ENCODE assay signal across 9 mouse cellular contexts in the genomic region with DNA sequence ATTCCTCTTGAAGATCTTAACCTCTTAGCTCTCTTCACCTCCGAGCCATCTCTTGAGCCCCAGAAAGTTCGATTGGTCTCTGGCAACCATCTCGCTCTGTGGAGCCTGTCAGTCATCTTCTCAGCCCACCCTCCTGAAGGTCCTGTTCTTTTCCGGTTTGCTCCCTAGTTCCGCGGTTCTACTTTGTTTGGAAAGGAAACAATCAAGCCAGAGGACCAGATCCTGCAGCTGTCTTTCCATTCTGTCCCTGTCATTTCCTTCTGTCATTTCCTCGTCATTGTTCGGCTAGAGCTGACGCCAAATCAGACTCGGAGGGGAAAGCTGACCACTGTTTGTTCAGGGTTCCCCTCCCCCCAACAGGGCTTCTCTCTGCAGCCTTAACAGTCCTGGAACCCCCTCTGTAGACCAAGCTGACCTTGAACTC. TPM values are rescaled to one million over a fixed set of nuclear protein-coding genes. Genes with fewer than 3 reads are reported as not detected.
DNase-seq lines count a peak whose midpoint lies in the region; ATAC-seq and TF ChIP-seq lines count a peak whose summit lies in the region.
"Had no signal": no experiment of that assay in that cellular context is flagged by ENCODE, and none has a peak within 500 bp of the region (broad histone marks: within the 10 kb centered on the region; RNA-seq: fewer than 3 reads in every experiment).

No protein-coding gene starts in this region.

- no peaks in the 10 kb centered on the region for H3K36me3 ChIP-seq in hindbrain, embryonic 11.5 days (ENCODE audit: control insufficient read depth, insufficient read depth, low read length)
- no peaks in the 10 kb centered on the region for H3K36me3 ChIP-seq in hindbrain, postnatal 0 days (ENCODE audit: insufficient read depth, low read length)
- no peaks in the 10 kb centered on the region for H3K36me3 ChIP-seq in embryonic facial prominence, embryonic 13.5 days
- H3K36me3 ChIP-seq in hindbrain, embryonic 13.5 days: no peaks in the 10 kb centered on the region
- no peaks in the 10 kb centered on the region for H3K36me3 ChIP-seq in liver, embryonic 16.5 days (ENCODE audit: control insufficient read depth, insufficient read depth)
- no peaks in the 10 kb centered on the region for H3K36me3 ChIP-seq in stomach, postnatal 0 days (ENCODE audit: control insufficient read depth, insufficient read depth, low read length)
- H3K36me3 ChIP-seq: limb, embryonic 13.5 days had no signal

- no peak overlapping the region for H3K4me3 ChIP-seq in hindbrain, embryonic 11.5 days (ENCODE audit: low read depth, low read length)
- no peak overlapping the region for H3K4me3 ChIP-seq in hindbrain, postnatal 0 days (ENCODE audit: low read length)
- no peak overlapping the region; the same call in 1 of the 2 replicates for H3K4me3 ChIP-seq in embryonic facial prominence, embryonic 13.5 days
- no peak overlapping the region for H3K4me3 ChIP-seq in hindbrain, embryonic 13.5 days
- peak overlapping the region; percentile 48 for H3K4me3 ChIP-seq in liver, embryonic 16.5 days (ENCODE audit: low read depth, low read length)
- H3K4me3 ChIP-seq in stomach, postnatal 0 days (ENCODE audit: low read depth, low read length): no peak overlapping the region
- H3K4me3 ChIP-seq: limb, embryonic 13.5 days had no signal

- H3K9ac ChIP-seq in hindbrain, embryonic 11.5 days (ENCODE audit: low read depth, low read length): no peak overlapping the region
- no peak overlapping the region for H3K9ac ChIP-seq in hindbrain, postnatal 0 days (replicated peaks; ENCODE audit: low read length)
- 0 out of 2 replicates have a peak overlapping the region, but pooled peaks have one; percentile 11 for H3K9ac ChIP-seq in embryonic facial prominence, embryonic 13.5 days
- H3K9ac ChIP-seq in hindbrain, embryonic 13.5 days: no peak overlapping the region
- peak overlapping the region; percentile 67 for H3K9ac ChIP-seq in liver, embryonic 16.5 days (ENCODE audit: low read depth, low read length)
- H3K9ac ChIP-seq in stomach, postnatal 0 days (ENCODE audit: low read length): no peak overlapping the region
- H3K9ac ChIP-seq: limb, embryonic 13.5 days had no signal

- no peak overlapping the region for H3K4me2 ChIP-seq in hindbrain, embryonic 11.5 days (replicated peaks; ENCODE audit: low read depth, low read length)
- H3K4me2 ChIP-seq in hindbrain, postnatal 0 days (ENCODE audit: low read depth, low read length): no peak overlapping the region
- H3K4me2 ChIP-seq in embryonic facial prominence, embryonic 13.5 days: no peak overlapping the region
- H3K4me2 ChIP-seq in hindbrain, embryonic 13.5 days: peak overlapping the region; percentile 15; the same call in 1 of the 2 replicates
- H3K4me2 ChIP-seq in liver, embryonic 16.5 days (ENCODE audit: low read depth, low read length): peak overlapping the region; percentile 67
- peak overlapping the region; percentile 37 for H3K4me2 ChIP-seq in stomach, postnatal 0 days (replicated peaks; ENCODE audit: low read depth)
- H3K4me2 ChIP-seq: limb, embryonic 13.5 days had no signal

- no peak for ATAC-seq in hindbrain, embryonic 11.5 days (ENCODE audit: low FRiP score)
- no peak for ATAC-seq in hindbrain, postnatal 0 days
- no peak for ATAC-seq in embryonic facial prominence, embryonic 13.5 days (ENCODE audit: insufficient number of reproducible peaks, insufficient read depth, low FRiP score, low TSS enrichment, low read depth)
- no peak for ATAC-seq in hindbrain, embryonic 13.5 days (ENCODE audit: low FRiP score)
- no peak for ATAC-seq in liver, embryonic 16.5 days (ENCODE audit: low read depth)
- peak; percentile 25; the same call in 1 of the 2 replicates for ATAC-seq in stomach, postnatal 0 days (ENCODE audit: low FRiP score, low TSS enrichment)
- ATAC-seq in monocyte, adult 5-6 weeks (replicated peaks; ENCODE audit: insufficient number of reproducible peaks, low FRiP score, low TSS enrichment, poor library complexity, severe bottlenecking): no peak

- no peaks in the 10 kb centered on the region for H3K9me3 ChIP-seq in hindbrain, embryonic 11.5 days (ENCODE audit: control insufficient read depth, low read length)
- H3K9me3 ChIP-seq in hindbrain, postnatal 0 days (ENCODE audit: low read length): no peaks in the 10 kb centered on the region
- H3K9me3 ChIP-seq in embryonic facial prominence, embryonic 13.5 days: no peaks in the 10 kb centered on the region
- no peaks in the 10 kb centered on the region for H3K9me3 ChIP-seq in hindbrain, embryonic 13.5 days
- H3K9me3 ChIP-seq in liver, embryonic 16.5 days (replicated peaks; ENCODE audit: control insufficient read depth, low read length): no peaks in the 10 kb centered on the region
- no peaks in the 10 kb centered on the region for H3K9me3 ChIP-seq in stomach, postnatal 0 days (ENCODE audit: control insufficient read depth, low read length)
- H3K9me3 ChIP-seq: limb, embryonic 13.5 days had no signal

- TF ChIP-seq EP300 in stomach, postnatal 0 days (optimal IDR thresholded peaks at IDR 0.05): no peak

- no peaks in the 10 kb centered on the region for H3K4me1 ChIP-seq in hindbrain, embryonic 11.5 days (replicated peaks; ENCODE audit: control insufficient read depth, insufficient read depth, low read length)
- H3K4me1 ChIP-seq in hindbrain, postnatal 0 days (ENCODE audit: insufficient read depth, low read length): no peaks in the 10 kb centered on the region
- H3K4me1 ChIP-seq in embryonic facial prominence, embryonic 13.5 days: no peaks in the 10 kb centered on the region
- H3K4me1 ChIP-seq in hindbrain, embryonic 13.5 days (replicated peaks): no peaks in the 10 kb centered on the region
- H3K4me1 ChIP-seq in liver, embryonic 16.5 days (ENCODE audit: control insufficient read depth, low read depth, low read length): peaks cover 47% of the 10 kb centered on the region
- no peaks in the 10 kb centered on the region for H3K4me1 ChIP-seq in stomach, postnatal 0 days (replicated peaks; ENCODE audit: control insufficient read depth, insufficient read depth)
- H3K4me1 ChIP-seq: limb, embryonic 13.5 days had no signal

- no peaks in the 10 kb centered on the region for H3K27me3 ChIP-seq in hindbrain, embryonic 11.5 days (ENCODE audit: control insufficient read depth, insufficient read depth, low read length)
- no peaks in the 10 kb centered on the region for H3K27me3 ChIP-seq in hindbrain, postnatal 0 days (ENCODE audit: insufficient read depth, low read length)
- H3K27me3 ChIP-seq in embryonic facial prominence, embryonic 13.5 days: no peaks in the 10 kb centered on the region
- no peaks in the 10 kb centered on the region for H3K27me3 ChIP-seq in hindbrain, embryonic 13.5 days
- no peaks in the 10 kb centered on the region for H3K27me3 ChIP-seq in liver, embryonic 16.5 days (ENCODE audit: control insufficient read depth, insufficient read depth, low read depth, low read length)
- no peaks in the 10 kb centered on the region for H3K27me3 ChIP-seq in stomach, postnatal 0 days (ENCODE audit: control insufficient read depth, insufficient read depth, low read length)
- H3K27me3 ChIP-seq: limb, embryonic 13.5 days had no signal

- 57% methylated on average over 10 of the region's 10 CpGs for WGBS in hindbrain, embryonic 11.5 days
- WGBS in hindbrain, postnatal 0 days: 61% methylated on average over 10 of the region's 10 CpGs
- 55% methylated on average over 10 of the region's 10 CpGs for WGBS in embryonic facial prominence, embryonic 13.5 days
- 54% methylated on average over 10 of the region's 10 CpGs for WGBS in hindbrain, embryonic 13.5 days
- WGBS in liver, embryonic 16.5 days (ENCODE audit: insufficient replicate concordance): 3% methylated on average over 10 of the region's 10 CpGs
- 38% methylated on average over 10 of the region's 10 CpGs for WGBS in stomach, postnatal 0 days

- DNase-seq in hindbrain, embryonic 11.5 days (ENCODE audit: low spot score): peak; percentile 21
- DNase-seq in hindbrain, postnatal 0 days (ENCODE audit: low spot score): no peak
- no peak for DNase-seq in stomach, postnatal 0 days (ENCODE audit: low spot score)
- DNase-seq in testis, postnatal 14 days (ENCODE audit: low spot score): no peak

- no peak overlapping the region for H3K27ac ChIP-seq in hindbrain, embryonic 11.5 days (ENCODE audit: low read depth, low read length)
- H3K27ac ChIP-seq in hindbrain, postnatal 0 days: no peak overlapping the region
- H3K27ac ChIP-seq in embryonic facial prominence, embryonic 13.5 days: 0 out of 2 replicates have a peak overlapping the region, but pooled peaks have one; percentile 22
- peak overlapping the region; percentile 35; the same call in 1 of the 2 replicates for H3K27ac ChIP-seq in hindbrain, embryonic 13.5 days
- H3K27ac ChIP-seq in liver, embryonic 16.5 days (ENCODE audit: low read length): peak overlapping the region; percentile 89
- H3K27ac ChIP-seq in stomach, postnatal 0 days (replicated peaks): peak overlapping the region; percentile 67
- H3K27ac ChIP-seq: limb, embryonic 13.5 days had no signal

- TF ChIP-seq CTCF in hindbrain, postnatal 0 days (IDR thresholded peaks at IDR 0.05; ENCODE audit: low read depth): no peak
- no peak for TF ChIP-seq CTCF in stomach, postnatal 0 days (IDR thresholded peaks at IDR 0.05; ENCODE audit: low read depth)

RNA-seq across cellular contexts. Expression of gene Prdm10, which starts 27.0 kb away (rescaled TPM):
- 6.9 and 7.5 TPM in 2 replicates for polyA plus RNA-seq in hindbrain, embryonic 11.5 days (2014; fragmentation: Nextera tagmentation; extraction: Ambion mirVana)
- total RNA-seq in hindbrain, postnatal 0 days (2014; rRNA removed): 12.8 and 13.9 TPM in 2 replicates
- 4.2 and 4.8 TPM in 2 replicates for polyA plus RNA-seq in hindbrain, postnatal 0 days (2015; fragmentation: Nextera tagmentation; extraction: Ambion mirVana)
- 5.5 and 6.5 TPM in 2 replicates for polyA plus RNA-seq in embryonic facial prominence, embryonic 13.5 days (2015; fragmentation: Nextera tagmentation; extraction: Ambion mirVana)
- 7.9 and 8.6 TPM in 2 replicates for polyA plus RNA-seq in hindbrain, embryonic 13.5 days (2015; fragmentation: Nextera tagmentation; extraction: Ambion mirVana)
- polyA plus RNA-seq in liver, embryonic 16.5 days (2015; fragmentation: Nextera tagmentation; extraction: Ambion mirVana): 2.9 and 3.1 TPM in 2 replicates
- polyA plus RNA-seq in stomach, postnatal 0 days (2015; fragmentation: Nextera tagmentation; extraction: Ambion mirVana): 1.1 and 1.2 TPM in 2 replicates
- 7.1 to 16.9 TPM (median 9.6 TPM) in 3 replicates for total RNA-seq in monocyte, adult 5-6 weeks (2017)

RNA-seq across cellular contexts. Expression of gene Aplp2, which starts 41.7 kb away (rescaled TPM):
- polyA plus RNA-seq in hindbrain, embryonic 11.5 days (2014; fragmentation: Nextera tagmentation; extraction: Ambion mirVana): 240 and 278 TPM in 2 replicates
- 444 and 454 TPM in 2 replicates for total RNA-seq in hindbrain, postnatal 0 days (2014; rRNA removed)
- 466 and 472 TPM in 2 replicates for polyA plus RNA-seq in hindbrain, postnatal 0 days (2015; fragmentation: Nextera tagmentation; extraction: Ambion mirVana)
- 210 and 245 TPM in 2 replicates for polyA plus RNA-seq in embryonic facial prominence, embryonic 13.5 days (2015; fragmentation: Nextera tagmentation; extraction: Ambion mirVana)
- polyA plus RNA-seq in hindbrain, embryonic 13.5 days (2015; fragmentation: Nextera tagmentation; extraction: Ambion mirVana): 307 and 315 TPM in 2 replicates
- 194 and 198 TPM in 2 replicates for polyA plus RNA-seq in liver, embryonic 16.5 days (2015; fragmentation: Nextera tagmentation; extraction: Ambion mirVana)
- 187 and 200 TPM in 2 replicates for polyA plus RNA-seq in stomach, postnatal 0 days (2015; fragmentation: Nextera tagmentation; extraction: Ambion mirVana)
- 117 to 176 TPM (median 135 TPM) in 3 replicates for total RNA-seq in monocyte, adult 5-6 weeks (2017)

Comparison
In these comparisons a context has a peak if more than half of its experiments do, and no peak if none do; other contexts are left out.
1. H3K27ac ChIP-seq: peak in embryonic facial prominence, embryonic 13.5 days (single experiment), hindbrain, embryonic 13.5 days (single experiment), liver, embryonic 16.5 days (single experiment) and stomach, postnatal 0 days (single experiment); none in hindbrain, embryonic 11.5 days (single experiment) and hindbrain, postnatal 0 days (single experiment).
2. H3K4me2 ChIP-seq: peak in hindbrain, embryonic 13.5 days (single experiment), liver, embryonic 16.5 days (single experiment) and stomach, postnatal 0 days (single experiment); none in hindbrain, embryonic 11.5 days (single experiment), hindbrain, postnatal 0 days (single experiment) and embryonic facial prominence, embryonic 13.5 days (single experiment).
3. H3K9ac ChIP-seq: peak in embryonic facial prominence, embryonic 13.5 days (single experiment) and liver, embryonic 16.5 days (single experiment); none in hindbrain, embryonic 11.5 days (single experiment), hindbrain, postnatal 0 days (single experiment), hindbrain, embryonic 13.5 days (single experiment) and stomach, postnatal 0 days (single experiment).